Mouse (Mus musculus) urinary bladder, postnatal 25 days (tissue): ENCODE results near the gene Wdr60.
A peak's percentile ranks its signal among the peaks of the same experiment; 100 is the strongest.
"Not testable (repeated sequence)": the region's sequence is repeated elsewhere in the genome, so short reads cannot be mapped to it uniquely, and the experiment has no call there.

Source experiments
- DNase-seq: peaks from one replicate; pipeline ENCODE4 v3.0.0; 2022; ENCODE audit warnings: low spot score

Wdr60 gene

DNA sequence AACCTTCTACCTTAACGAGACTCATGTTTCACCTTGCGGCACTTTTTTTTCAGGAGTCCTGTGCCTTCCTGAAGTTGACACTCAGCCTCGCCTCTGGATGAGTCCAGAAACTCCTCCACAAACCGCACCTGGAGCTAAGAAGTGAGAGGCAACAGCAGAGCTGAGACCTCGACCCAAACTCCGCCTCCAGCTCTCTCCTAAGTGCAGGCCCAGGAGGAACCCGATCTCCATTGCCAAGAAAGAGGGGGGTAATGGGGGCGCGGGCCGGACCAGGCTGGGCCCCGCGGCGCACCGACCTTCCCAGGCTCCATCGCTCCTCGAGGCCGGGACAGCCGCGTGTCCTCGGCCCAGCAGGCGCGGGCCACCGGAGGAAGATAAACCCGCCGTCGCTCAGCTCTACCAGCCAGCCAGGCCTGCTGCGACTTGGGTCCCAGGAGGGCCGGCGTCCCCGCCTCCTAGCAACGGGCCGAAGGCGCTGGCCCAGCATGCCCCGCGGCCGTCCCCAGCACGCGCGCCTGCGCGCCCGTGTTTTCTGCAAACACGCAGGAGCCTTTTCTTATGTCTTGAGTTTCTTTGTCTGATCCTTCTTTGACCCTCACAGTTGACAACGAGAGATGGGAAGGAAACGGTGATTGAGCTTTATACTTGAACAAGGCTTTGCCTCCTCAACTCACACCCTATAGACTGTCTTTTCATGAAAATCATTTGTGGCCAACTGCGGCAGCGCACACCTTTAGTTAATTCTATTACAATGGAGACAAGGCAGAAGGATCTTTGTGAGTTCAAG is at the start of gene Wdr60:
Gene Wdr60 (minus strand): TSS at position 468 of the 787 bp plus-strand sequence.
- DNase-seq = peak; percentile 85

DNA sequence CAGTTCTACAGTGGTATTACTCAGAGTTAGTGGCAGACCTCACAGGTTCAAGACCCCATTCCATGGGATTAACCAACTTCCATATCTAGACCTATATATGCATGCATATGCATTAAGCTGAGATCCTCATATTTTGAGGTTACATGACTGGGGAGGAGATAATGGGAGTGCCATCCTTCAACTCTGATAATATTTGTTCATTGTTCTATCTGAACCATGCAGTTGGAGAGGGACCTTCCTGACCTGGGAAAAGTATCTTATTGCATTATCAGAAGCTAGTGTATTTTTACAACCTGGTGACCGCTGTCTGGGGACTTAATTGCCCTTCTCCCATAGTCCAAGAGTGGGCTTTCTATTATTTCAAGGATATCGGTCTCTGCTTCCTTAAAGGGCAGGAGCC is 45.8 kb upstream of the Wdr60 start:
- DNase-seq = no peak

DNA sequence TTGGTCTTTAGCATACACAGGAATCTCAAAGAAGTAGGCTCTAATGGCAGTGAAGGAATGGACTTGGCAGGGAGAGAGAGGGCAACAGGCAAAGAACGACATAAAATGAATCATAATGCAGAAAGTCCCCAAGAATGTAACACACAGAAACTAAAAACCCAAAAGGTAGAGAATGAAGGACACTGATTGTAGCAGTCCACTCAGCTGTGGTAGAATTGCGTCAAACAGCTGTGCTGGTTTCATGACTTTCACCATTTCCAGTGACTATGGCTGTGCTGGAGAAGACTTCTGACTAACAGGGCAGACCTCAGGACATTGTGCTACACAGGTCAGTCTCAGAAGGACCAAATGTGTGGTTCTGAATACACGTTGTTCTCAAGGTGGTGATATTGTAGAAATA is 45.0 kb upstream of the Wdr60 start:
- no peak for DNase-seq

DNA sequence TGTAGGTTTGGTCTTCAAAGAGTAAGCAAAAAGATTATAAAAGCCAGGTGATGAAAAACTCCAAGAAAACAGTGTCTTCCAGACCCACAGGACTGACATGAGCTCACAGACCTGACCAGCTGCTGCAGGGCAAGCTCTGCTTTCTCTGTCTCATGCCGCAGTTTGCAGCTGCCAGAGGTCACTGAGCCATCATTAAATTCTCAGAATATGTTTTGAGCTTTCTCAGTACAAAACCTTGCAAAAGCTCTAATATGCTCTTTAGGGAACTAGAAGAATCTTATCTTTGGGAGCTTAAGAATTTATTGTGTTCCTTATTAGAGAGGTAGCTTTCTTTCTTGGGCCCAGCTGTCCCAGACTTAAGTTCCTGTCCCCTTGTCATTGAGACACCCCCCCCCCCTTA is 43.2 kb upstream of the Wdr60 start:
- no peak for DNase-seq

DNA sequence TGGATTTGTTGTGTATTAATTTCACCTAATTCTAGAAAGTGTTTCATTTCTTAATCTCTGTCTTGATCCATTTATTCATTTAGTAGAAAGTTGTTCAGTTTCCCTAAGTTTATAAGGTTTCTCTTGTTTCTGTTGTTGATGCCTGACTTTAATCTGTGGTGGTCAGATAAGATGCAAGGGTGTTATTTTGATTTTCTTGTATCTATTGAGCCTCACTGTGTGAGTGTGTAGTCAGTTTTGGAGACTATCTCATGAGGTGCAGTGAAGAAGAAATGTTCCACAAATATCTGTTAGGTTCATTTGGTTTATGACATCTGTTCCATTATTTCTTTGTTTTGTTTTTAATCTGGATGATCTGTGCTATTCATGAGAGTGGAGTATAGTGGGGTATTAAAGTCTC is 39.4 kb upstream of the Wdr60 start:
- DNase-seq = no peak

DNA sequence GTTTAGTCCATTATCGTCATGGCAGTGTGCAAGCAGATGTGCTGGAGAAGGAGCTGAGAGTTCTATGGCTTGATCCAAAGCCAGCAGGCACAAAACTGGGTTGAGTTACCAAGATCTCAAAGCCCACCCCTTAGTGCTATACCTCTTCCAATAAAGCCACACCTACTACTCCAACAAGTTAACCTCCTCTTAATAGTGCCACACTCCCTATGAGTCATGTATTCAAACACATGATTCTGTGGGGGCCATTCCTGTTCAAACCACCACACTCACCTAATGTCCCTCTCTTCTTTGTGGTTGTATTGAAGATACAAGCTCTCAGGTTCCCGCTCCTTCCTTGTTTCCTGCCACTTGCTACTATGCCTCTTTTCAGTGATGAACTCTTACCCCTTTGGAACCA is 37.1 kb upstream of the Wdr60 start:
- DNase-seq = no peak

DNA sequence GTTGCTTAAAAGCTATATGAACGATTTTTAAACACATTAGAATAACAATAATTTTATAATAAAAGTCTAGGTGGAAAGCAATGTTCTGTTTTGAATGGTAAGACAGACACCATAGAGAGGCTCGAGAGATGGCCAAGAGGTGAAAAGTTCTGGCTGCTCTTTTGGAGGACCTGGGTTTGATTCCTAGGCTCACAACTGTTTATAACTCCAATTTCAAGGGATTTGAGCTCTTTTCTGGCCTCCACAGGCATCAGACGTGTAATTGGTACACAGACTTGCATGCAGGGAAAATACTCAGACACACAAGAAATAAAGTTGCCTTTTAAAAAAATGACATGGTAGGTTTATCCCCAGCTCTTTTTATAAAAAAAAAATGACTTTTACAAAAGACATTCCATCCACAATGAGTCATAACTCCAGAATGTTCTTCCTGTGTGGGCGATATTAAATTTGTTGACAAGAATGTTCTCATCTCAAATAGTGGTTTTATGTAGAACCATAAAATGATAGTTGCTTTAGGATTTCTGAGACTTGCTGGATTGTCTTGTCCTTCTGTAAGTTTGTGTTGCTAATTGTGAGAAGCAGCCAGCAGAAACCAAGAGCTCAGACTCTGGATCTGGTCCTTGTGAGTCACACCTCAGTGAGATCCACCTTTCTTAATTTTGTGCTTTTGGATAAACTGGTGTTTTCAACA is 30.9 kb upstream of the Wdr60 start:
- DNase-seq = no peak

DNA sequence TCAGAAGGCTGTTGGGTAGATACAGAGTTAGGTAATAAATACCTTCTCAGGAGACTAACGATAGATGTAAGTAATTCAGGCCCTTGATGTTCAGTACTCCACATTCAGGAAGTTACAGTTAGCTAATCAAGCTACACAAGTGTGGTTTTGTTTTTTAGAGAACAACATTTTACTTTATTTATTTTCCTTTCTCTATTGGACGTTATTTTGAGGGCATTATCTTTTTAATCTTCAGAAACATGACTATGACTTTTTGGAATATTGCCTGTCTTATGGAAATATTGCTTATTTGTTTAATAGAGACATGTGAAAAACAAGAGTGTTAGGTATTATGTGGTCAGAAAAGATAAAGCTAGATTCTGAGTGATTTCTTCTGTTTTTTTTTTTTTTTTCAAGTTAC is 30.4 kb upstream of the Wdr60 start:
- no peak for DNase-seq

DNA sequence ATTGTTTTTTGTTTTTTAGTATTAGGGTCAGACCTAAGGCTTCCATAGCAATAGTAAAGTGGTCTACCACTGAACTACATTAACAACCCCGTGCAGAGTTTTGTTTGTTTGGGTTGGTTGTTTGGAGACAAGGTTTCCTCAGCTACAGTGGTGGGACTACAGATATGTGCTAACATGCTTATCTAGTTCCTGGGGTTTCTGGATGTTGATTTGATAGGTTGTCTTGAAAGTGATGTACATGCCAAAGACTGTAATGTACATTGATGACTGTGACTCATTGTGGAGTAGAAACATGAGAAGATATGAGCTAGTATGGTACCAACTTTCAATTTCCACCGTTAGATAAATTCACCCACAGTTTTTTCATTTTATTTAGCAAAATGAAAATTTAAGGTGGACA is 20.7 kb upstream of the Wdr60 start:
- DNase-seq = no peak

DNA sequence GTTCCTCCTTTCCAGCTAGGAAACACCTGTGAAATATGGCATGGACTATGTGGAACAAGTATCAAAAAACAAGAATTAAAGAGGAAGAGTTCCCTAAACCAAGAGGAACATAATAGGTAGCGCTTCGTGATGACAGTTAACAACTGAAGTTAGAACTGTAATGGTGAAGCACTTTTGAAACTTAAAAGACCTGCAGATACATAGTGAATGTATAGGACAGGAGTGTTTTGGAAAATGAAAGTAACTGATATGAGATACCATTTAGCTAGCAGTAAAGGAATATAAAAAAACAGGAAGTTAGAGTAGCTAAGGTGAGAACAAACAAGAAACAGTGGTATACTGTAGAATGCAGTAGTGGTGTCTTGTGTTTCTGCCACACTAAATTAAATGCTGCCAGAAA is 20.0 kb upstream of the Wdr60 start:
- DNase-seq = no peak

DNA sequence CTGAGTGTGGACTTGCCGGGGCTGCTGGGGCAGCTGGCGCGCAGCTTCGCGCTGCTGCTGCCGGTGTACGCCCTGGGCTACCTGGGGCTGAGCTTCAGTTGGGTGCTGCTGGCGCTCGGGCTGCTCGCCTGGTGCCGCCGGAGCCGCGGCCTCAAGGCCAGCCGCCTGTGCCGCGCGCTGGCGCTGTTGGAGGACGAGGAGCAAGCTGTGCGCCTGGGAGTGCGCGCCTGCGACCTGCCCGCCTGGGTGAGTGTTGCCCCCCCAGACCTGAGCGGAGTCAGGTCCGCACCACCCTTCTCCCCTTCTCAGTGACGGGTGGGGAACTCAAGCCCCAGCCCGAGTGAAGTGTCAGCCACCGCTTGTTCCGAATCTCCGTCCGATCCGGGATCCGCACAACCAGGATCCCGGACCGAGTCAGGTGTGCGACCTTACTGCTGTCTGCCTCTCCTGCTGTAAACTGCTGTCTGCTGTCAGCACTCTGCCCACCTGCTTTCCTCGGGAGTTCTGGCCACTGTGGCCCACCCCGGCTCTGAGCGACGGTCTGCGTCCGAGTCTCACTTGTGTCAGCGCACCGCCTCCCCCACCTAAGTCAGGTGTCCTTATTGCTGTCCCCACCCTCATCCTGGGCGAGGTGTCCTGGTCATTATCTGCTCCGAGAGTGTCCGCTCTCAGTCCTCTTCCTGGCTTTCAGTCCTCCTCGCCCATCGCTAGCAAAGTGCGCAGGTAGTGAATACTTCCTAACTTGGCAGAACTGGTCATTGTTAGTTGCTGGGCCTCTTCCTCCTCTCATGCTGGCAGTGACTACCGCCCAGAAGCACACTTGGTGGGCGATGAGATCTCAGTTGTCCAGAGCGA is 18.8 kb upstream of the Wdr60 start:
- DNase-seq = peak; percentile 23

DNA sequence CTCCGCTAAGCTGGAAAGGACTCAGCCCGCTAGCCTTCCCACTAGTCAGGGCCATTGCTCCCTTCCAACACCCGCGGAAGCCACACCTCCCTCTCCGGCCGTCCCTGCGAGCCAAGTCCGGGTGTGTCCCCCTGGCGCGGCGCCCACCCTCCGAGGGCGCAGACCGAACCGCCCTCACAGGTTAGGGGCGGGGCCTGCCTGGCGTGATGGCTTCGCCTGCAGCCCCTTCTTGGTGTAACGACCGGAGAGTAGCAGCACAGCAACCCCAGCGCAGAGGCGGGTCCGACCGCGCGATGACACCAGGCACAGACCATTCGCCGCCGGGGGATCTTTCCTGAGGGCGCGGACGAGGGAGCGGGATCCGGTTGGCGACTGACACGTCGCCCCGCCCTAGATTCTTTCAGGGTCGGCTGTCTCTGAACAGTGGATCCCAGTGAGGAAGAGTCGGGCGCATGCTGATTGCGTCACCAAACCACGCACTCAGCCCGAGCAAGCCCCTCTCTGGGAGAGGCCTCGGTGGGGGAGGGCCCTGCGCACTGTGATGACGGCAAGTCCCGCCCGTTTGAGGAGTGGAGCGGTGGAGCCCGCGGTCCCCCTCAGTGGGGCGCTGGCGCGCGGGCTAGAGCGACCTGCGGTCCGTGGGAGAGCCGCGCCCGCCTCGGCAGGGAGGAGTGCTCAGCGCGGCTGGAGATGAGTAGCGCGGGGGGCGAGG is 18.0 kb upstream of the Wdr60 start, which contains the start of gene Esyt2:
Gene Esyt2 (plus strand): TSS at position 544 of the 712 bp plus-strand sequence.
- DNase-seq = peak; percentile 99

DNA sequence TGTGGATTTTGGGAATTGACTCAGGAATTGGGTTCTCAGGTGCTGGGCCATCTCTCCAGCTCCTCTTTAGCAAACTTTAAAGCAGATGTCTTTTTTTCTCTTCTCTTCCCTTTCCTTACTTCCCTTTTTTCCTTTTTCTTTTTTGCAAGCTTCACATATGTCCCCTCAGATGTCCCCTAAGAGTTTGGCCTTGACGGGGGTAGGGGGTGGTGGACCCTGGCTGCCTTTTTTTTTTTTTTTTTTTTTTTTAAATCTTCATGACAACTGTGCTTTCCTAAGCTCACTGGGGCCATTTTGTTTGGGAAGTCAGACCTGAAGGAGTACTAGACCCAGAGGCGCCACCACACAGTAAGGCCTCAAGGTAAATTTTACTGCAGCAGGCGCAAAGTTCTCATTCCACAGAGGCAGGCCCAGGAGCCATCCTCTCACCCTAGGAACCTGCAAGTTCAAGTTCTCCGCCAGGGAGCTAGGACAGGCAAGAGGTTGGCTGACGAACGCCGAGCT is 17.4 kb upstream of the Wdr60 start:
- no peak for DNase-seq

DNA sequence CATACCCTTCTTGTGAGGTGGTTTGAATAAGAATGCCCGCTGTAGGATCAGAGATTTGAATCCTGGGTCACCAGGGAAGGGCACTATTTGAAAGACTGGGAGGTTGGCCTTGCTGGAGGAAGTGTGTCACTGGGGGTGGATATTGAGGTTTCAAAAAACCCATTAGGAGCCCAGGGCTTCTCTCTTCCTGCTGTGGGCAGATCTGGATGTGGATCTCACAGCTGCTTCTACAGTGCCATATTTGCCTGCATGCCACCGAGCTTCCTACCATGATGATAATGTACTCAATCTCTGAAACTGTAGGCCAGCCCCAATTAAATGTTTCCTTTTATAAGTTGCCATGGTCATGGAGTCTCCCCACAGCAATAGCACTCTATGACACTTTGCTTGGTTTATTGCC is 16.4 kb upstream of the Wdr60 start:
- no peak for DNase-seq

DNA sequence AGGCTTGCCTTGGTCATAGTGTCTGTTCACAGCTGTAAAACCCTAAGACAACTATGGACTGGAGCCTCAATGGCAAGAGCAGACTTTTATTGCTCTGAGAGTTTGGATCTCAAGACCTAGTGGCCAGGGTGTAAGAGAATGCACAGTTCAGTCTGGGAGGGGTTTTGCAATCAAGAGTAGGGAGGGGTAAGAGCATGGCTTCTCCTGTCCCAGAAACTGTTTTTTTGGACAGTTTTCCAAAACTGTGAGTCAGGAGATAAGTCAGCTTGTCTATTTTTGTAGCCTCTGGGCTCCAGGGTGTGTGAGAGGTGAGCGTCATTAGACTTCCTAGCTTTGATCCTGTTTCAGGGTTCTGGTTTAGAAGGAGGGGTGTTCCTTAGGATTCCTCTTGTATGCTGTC is 15.7 kb upstream of the Wdr60 start:
- DNase-seq = no peak

DNA sequence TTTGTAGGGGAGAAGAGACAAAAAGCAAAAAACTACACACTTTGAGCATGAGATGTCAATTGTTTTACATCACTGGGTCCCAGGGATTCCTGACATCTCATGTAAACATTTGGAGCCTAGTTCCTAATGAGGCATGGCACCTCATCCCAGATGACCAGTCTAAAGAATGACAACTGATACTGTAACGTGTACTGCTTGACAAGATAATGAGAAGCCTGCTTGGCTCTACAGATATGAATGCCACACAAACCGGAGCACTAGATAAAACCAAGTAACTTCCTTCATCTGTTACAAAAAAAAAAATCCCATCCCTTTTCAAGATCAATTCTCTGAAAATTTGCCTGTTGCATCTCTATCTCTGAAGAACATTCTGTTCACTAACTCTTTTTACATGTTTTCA is 14.1 kb upstream of the Wdr60 start:
- no peak for DNase-seq

DNA sequence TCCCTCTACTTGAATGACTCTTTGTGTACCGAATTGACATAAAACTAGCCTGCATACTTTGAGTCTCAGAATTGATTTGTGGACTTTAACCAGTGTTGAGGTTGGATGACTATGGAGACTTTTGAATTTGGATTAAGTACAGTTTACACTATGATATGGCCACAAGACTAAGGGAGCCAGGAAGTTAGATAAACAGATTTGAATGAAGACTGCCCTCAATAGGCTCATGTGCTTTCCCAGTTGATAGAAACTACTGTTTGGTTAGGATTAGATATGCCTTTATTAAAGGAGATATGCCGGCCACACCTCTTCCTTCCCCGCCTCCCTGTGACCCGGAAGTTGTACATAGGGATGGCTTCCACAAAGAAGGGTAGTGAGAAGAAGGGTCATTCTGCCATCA is 12.8 kb upstream of the Wdr60 start:
- no peak for DNase-seq

DNA sequence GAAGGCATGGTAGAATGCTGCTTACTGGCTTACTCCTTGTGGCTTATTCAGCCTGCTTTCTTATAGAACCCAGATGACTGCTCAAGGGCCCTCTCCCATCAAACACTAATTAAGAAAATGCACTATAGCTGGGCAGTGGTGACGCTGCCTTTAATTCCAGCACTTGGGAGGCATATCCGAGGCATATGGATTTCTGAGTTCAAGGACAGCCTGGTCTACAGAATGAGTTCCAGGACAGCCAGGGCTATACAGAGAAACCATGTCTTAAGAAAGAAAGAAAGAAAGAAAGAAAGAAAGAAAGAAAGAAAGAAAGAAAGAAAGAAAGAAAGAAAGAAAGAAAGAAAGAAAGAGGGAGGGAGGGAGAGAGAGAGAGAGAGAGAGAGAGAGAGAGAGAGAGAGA is 12.3 kb upstream of the Wdr60 start, which contains the start of gene Gm11027:
Gene Gm11027 (plus strand): TSS at position 301 of the 400 bp plus-strand sequence.
- not testable (repeated sequence) for DNase-seq

DNA sequence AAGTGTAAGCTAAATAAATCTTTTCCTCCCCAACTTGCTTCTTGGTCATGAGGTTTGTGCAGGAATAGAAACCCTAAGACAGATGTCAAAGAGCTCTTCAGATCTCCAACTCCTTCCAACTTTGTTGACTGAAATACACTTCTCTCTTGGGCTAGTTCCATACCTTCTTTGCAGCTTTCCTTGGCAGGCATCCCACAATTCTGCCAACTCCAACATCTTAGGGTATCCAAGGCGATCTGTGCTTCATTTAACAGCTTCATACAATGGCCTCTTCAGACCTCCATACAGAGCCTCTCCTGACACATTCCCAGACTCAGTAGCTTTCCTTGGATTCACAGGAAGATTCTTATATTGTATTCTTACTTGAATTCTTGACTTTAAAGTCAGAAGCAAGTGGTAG is 10.9 kb upstream of the Wdr60 start:
- DNase-seq = no peak

DNA sequence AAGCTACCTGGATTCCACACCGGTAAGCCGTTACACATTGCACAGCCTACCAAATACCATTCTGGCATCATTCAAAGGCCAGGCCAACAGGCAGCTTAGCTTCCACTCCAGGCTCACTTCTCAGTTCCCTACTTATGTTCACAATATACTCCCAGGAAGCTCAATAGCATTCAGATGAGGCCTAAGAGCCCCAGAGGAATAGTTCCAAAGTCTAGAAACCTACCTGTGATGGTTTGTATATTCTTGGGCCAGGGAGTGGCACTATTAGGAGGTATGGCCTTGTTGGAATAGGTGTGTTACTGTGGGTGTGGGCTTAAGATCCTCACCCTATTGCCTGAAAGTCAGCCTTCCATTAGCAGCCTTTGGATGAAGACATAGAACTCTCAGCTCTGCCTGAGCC is 8.2 kb upstream of the Wdr60 start:
- no peak for DNase-seq

DNA sequence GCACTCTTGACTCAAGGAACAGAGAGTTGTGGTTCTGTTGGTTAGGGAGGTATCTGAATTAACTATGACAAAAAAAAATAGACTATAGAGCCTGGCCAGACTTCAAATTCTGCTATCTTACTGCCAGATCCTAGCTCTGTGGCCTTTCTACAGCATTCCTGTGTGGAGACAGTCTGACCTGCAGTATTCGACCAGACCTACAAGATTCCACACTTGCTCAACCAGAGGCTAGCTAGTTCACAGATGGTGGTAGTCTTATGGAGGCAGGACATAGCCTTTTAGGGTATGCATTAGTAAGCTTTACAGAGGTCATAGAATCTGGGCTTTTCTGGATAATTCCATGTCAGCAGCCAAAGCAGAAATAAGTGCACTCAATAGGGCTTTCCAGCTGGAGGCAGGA is 7.7 kb upstream of the Wdr60 start:
- no peak for DNase-seq

DNA sequence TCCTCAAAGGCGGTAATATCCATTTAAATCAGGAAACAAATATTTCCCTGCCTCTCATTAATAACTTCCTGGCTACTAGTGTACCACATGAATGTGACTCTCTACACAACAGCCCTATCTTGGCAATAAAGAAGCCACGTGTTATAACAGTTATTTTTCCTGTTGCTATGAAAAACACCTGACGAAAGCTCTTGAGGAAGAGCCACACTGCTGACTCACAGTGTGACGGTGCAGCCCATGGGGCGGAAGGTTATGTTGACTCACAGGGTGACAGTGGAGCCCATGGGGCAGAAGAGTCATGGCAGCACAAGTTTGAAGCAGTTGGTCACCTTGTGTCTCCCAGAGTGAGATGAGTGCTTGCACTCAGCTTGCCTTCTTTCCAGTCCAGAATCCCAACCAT is 6.6 kb upstream of the Wdr60 start:
- DNase-seq = peak; percentile 13
